Mouse (Mus musculus) leukemia stem cell, adult 10-12 weeks (primary cell): ENCODE results near the gene Ptpn12. TPM values are rescaled to one million over a fixed set of nuclear protein-coding genes. Genes with fewer than 3 reads are reported as not detected.

ENCODE experiments used
- polyA plus RNA-seq: library from polyadenylated mRNA; stranded (reverse); fragments of >175 nt; gene quantifications from 2 replicates; pipeline ENCODE4 v1.2.3, GENCODE M21; 2012; ENCODE audit warnings: low replicate concordance

Gene Ptpn12
- polyA plus RNA-seq: 11.0 and 49.4 TPM in 2 replicates

GRCm38 (mm10) chr5:21055820-21056531 lies at the start of gene Ptpn12:
Gene Ptpn12, minus strand, starts transcription at chr5:21055911.

GRCm38 (mm10) chr5:20956298-20956697 lies 99.4 kb downstream of the Ptpn12 start, which contains the start of gene Rsbn1l:
Gene Rsbn1l, minus strand, starts transcription at chr5:20956398.

Other genes starting within 250 kb of the Ptpn12 start
- gene Phtf2, start 173.8 kb downstream of the Ptpn12 start, polyA plus RNA-seq: 1.1 and 5.4 TPM in 2 replicates
- 1.6 and 5.9 TPM in 2 replicates for gene Tmem60, start 173.7 kb downstream of the Ptpn12 start, polyA plus RNA-seq
- gene Rsbn1l, start 99.5 kb downstream of the Ptpn12 start, polyA plus RNA-seq: 18.4 and 20.8 TPM in 2 replicates
- gene Gsap, start 130.3 kb upstream of the Ptpn12 start, polyA plus RNA-seq: 3.3 and 5.1 TPM in 2 replicates